Mouse (Mus musculus) kidney, adult 2 months (tissue): ENCODE results near the gene Plau.

Source experiments
- CTCF ChIP-seq: fragments of 200-500 bp; conservative IDR thresholded peaks from 2 replicates; pipeline ENCODE4 v1.5.1; 2011; ENCODE audit warnings: low read depth, mild to moderate bottlenecking, control low read depth, low read length, moderate library complexity, mixed read lengths; ENCODE audit not compliant: insufficient read depth, insufficient read length
- POLR2A ChIP-seq: fragments of 200-500 bp; IDR thresholded peaks from one replicate; pipeline ENCODE4 v1.6.1; 2011; ENCODE audit warnings: low read depth, low read length, control low read depth

- TF ChIP-seq POLR2A, result no peak
- TF ChIP-seq CTCF, result no peak
Measured at GRCm38 (mm10) chr14:20804964-20805672, 31.3 kb upstream of the Plau start.
